Mouse (Mus musculus) kidney, adult 8-10 months (tissue): ENCODE data around the gene Hist1h3b.
A peak's percentile ranks its signal among the peaks of the same experiment; 100 is the strongest.

ENCODE experiments used
- DNase-seq, 2 experiments: peaks; one replicate each; pipeline ENCODE4 v3.0.0; 2022

The Hist1h3b gene

GRCm38 (mm10) chr13:23739069-23739921 is 12.8 kb upstream of the Hist1h3b start:
- DNase-seq = peak; percentile 97 to 98

GRCm38 (mm10) chr13:23739922-23740252 is 12.2 kb upstream of the Hist1h3b start:
- no peak for DNase-seq

GRCm38 (mm10) chr13:23740256-23740840 is 11.7 kb upstream of the Hist1h3b start:
- no peak for DNase-seq

GRCm38 (mm10) chr13:23740910-23741309 is 11.2 kb upstream of the Hist1h3b start:
- no peak for DNase-seq

GRCm38 (mm10) chr13:23742007-23742406 is 10.1 kb upstream of the Hist1h3b start:
- DNase-seq = no peak

GRCm38 (mm10) chr13:23743215-23743614 is 8.9 kb upstream of the Hist1h3b start:
- no peak for DNase-seq

GRCm38 (mm10) chr13:23743963-23744362 is 8.1 kb upstream of the Hist1h3b start:
- no peak for DNase-seq

GRCm38 (mm10) chr13:23744421-23745380 is 7.4 kb upstream of the Hist1h3b start:
- DNase-seq = no peak

GRCm38 (mm10) chr13:23745381-23746161 is 6.5 kb upstream of the Hist1h3b start, which contains the start of gene Hist1h3c:
Gene Hist1h3c (minus strand): TSS chr13:23745602.
- peak; percentile 66 to 86 for DNase-seq

- peak; percentile 59 to 86 for DNase-seq
Measured at GRCm38 (mm10) chr13:23746201-23747080, 5.6 kb upstream of the Hist1h3b start, which contains the start of gene Hist1h2bb. Gene Hist1h2bb (plus strand): TSS chr13:23746734.

- DNase-seq = no peak
Measured at GRCm38 (mm10) chr13:23747081-23747891, 4.8 kb upstream of the Hist1h3b start.

- no peak for DNase-seq
Measured at GRCm38 (mm10) chr13:23747892-23748288, 4.2 kb upstream of the Hist1h3b start.

- no peak for DNase-seq
Measured at GRCm38 (mm10) chr13:23749563-23750121, 2.4 kb upstream of the Hist1h3b start.

- DNase-seq = peak in 1 of 2 experiments; percentile 32
Measured at GRCm38 (mm10) chr13:23750839-23751477, 1.1 kb upstream of the Hist1h3b start, which contains the start of gene Hist1h2ab. Gene Hist1h2ab (plus strand): TSS chr13:23751126.

GRCm38 (mm10) chr13:23751478-23751956 is 550 bp upstream of the Hist1h3b start:
- DNase-seq = no peak

GRCm38 (mm10) chr13:23752742-23753172 is 690 bp downstream of the Hist1h3b start:
- no peak for DNase-seq

- no peak for DNase-seq
Measured at GRCm38 (mm10) chr13:23753314-23754078, 1.4 kb downstream of the Hist1h3b start.

- no peak for DNase-seq
Measured at GRCm38 (mm10) chr13:23755000-23755399, 2.9 kb downstream of the Hist1h3b start.
